Mouse (Mus musculus) B cell, adult (primary cell): ENCODE data around the gene Pdilt. TPM values are rescaled to one million over a fixed set of nuclear protein-coding genes. Genes with fewer than 3 reads are reported as not detected.

Experiments
- total RNA-seq: library from RNA; stranded (reverse); gene quantifications from 4 replicates; pipeline ENCODE4 v1.2.4, GENCODE M21; 2023; ENCODE audit not compliant: inconsistent age

The Pdilt gene
- total RNA-seq: not detected in 4 replicates

DNA sequence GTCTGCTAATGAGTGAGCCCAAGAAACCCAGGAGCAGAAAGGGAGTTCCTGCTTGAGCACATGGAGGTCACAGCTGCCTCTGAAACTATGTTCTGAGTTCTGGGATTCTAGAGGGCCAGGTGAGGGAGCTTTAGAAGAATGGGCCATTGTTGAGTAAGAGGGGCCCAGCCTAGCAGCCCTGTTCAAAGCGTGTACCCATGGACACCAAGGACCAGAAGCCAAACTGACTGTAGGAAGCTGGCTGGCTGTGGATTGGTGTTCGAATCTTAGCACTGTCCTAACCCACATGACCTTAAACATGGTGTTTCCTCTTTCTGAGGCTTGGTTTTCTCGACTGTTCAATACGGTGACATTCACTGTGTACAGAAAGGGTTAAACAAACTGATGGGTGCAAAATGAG is at the start of gene Pdilt:
Gene Pdilt (minus strand): TSS at position 101 of the 400 bp plus-strand sequence.

DNA sequence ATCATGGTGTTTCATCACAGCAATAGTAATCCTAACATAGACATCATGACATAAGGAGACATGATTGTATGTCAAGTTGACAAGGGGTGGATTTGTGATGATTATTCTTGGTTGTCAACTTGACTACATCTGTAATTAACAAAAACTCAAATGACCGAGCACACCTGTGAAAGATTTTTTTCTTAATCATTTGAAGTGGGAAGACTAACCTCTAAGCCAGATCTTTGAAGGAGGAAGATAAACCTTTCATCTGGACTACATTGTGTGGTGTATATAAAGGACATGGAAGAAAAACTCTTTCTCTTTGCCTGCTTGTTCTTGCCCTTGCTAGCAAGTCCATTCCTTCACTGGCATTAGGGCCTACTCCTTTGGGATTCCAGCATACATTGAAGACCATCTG is 30.8 kb upstream of the Pdilt start, which contains the start of gene Acsm2:
Gene Acsm2 (plus strand): TSS at position 301 of the 400 bp plus-strand sequence.

GRCm38 (mm10) chr7:119519163-119519562 is 4.1 kb downstream of the Pdilt start, which contains the start of gene Acsm5:
Gene Acsm5, plus strand, starts transcription at chr7:119519463.

GRCm38 (mm10) chr7:119479256-119479655 is 44.0 kb downstream of the Pdilt start, which contains the start of gene Umod:
Gene Umod, minus strand, starts transcription at chr7:119479282.

DNA sequence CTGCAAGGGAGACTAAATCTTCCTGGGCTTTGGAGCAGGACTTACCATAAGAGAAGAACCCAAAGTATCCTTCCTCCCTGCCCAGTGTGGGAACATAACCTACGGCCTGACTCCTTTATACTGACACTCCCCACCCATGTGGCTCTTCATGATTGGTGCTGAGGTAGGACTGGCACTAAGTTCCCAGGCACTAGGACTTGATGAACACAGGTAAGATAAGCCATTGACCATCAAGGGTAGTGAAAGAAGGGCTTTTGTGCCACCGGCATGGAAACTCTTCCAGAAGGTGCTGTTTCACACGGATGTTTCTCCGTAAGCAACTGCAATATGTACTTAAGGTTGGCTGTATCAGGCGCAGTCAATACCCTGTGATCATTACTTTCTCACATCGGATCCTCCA is 64.1 kb downstream of the Pdilt start, which contains the start of gene Gp2:
Gene Gp2 (minus strand): TSS at position 101 of the 400 bp plus-strand sequence.

Other genes starting within 250 kb of the Pdilt start
- gene Gp2, start 64.2 kb downstream of the Pdilt start, total RNA-seq: 0.45 TPM in 1 of 4 replicates, not detected in the others
- gene Umod, start 44.2 kb downstream of the Pdilt start, total RNA-seq: not detected in 4 replicates
- not detected in 4 replicates for gene Acsm5, start 4.0 kb downstream of the Pdilt start, total RNA-seq
- not detected in 4 replicates for gene Acsm2, start 30.9 kb upstream of the Pdilt start, total RNA-seq
- not detected in 4 replicates for gene Acsm1, start 83.5 kb upstream of the Pdilt start, total RNA-seq
- gene Acsm4, start 166.5 kb upstream of the Pdilt start, total RNA-seq: not detected in 4 replicates
- 86.9 to 92.3 TPM (median 90.9 TPM) in 4 replicates for gene Thumpd1, start 197.3 kb upstream of the Pdilt start, total RNA-seq
- gene Acsm3, start 237.4 kb upstream of the Pdilt start, total RNA-seq: not detected in 4 replicates